Mouse (Mus musculus) lung, postnatal 4 days (tissue): ENCODE measurements around the gene Fkbp8.

Experiments
- DNase-seq, 2 experiments: peaks; one replicate each; pipeline ENCODE4 v3.0.0; 2021

Fkbp8 gene

DNA sequence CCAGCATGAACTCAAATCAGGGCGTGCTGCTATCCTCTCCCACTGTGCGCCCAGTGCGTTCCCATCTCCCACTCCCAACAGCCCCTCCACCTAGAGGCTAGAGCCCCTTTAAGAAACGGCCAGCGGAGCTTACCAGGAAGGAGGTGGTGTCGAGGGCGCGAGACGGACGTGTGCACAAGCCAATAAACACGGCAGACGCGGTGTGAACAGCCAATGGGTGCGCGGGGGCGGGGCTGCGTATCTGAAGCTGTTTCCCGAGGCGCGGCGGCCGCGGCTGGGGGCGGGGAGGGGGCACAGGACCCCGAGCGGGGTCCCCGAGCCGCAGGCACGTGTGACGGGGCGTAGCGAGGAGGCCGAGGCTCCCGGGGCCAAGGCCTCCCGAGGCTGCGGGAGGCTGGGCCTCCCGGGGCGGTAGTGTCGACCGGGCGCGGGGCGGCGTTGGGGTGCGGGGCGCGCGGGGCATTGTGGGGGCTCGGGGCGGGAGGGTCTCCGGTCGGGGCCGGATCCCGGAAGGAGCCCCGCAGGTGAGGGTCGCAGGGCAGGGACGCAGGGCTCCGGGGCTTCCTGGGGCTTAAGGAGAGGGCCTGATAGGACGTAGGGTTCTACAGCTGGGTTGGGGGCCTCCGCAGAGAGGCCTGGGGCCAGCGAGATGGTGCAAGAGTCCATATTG lies at the start of gene Fkbp8, which contains the start of gene Kxd1:
Gene Fkbp8 (plus strand): TSS at position 213 of the 670 bp plus-strand sequence.
Gene Kxd1 (minus strand): TSS at position 445 of the 670 bp plus-strand sequence.
- DNase-seq = peak; percentile 98 to 99

DNA sequence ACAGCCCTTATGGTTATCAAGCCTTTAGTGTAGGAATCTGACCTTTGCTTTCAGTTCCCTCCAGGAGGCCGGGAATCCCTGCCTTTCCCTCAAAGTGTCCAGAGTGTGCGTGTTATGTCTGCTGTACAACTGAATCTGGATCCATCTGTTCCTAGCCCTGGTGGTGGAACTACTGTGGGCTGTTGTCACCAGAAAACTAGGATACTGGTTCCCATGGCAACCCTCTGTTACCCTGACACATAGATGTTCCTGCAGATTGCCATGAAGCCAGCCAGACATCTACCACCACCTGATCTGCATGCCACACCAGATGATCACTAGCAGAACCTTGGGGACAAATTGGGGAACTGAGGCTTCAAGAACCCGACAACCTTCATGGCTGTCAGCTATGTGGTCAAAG lies 45.6 kb upstream of the Fkbp8 start:
- DNase-seq = no peak

- peak; percentile 54 to 81 for DNase-seq
Observed at GRCm38 (mm10) chr8:70482943-70483342, 44.6 kb upstream of the Fkbp8 start.

- DNase-seq = no peak
Observed at GRCm38 (mm10) chr8:70486191-70486681, 41.3 kb upstream of the Fkbp8 start.

DNA sequence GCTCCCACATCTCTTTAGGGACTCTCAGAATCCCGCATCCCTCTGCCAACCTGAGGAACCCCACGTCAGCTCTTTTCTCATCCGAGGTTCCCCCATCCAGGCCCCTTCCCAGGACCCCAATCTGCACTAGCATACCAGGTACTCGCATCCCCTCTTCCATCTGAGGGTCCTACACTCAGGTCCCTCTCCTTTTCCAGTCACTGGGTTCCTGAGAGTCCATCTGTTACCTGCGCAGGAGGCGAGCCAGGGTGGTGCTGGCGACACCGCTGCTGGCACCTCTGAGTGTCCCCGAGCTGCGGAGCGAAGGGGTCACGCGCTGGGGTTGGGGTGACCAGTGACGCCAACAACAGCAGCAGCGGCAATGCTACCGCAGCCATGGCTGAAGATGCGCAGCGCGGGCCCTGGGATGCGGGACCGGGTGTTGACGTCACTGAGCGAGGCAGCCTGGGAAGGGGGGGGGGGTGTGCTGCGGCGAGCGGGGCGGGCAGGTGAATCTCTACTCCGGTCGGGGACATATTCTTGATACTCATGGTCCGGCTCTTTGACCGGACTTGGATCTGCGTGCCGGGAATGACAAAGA lies 40.5 kb upstream of the Fkbp8 start, which contains the start of gene Tmem59l:
Gene Tmem59l (minus strand): TSS at position 418 of the 580 bp plus-strand sequence.
- DNase-seq = no peak

DNA sequence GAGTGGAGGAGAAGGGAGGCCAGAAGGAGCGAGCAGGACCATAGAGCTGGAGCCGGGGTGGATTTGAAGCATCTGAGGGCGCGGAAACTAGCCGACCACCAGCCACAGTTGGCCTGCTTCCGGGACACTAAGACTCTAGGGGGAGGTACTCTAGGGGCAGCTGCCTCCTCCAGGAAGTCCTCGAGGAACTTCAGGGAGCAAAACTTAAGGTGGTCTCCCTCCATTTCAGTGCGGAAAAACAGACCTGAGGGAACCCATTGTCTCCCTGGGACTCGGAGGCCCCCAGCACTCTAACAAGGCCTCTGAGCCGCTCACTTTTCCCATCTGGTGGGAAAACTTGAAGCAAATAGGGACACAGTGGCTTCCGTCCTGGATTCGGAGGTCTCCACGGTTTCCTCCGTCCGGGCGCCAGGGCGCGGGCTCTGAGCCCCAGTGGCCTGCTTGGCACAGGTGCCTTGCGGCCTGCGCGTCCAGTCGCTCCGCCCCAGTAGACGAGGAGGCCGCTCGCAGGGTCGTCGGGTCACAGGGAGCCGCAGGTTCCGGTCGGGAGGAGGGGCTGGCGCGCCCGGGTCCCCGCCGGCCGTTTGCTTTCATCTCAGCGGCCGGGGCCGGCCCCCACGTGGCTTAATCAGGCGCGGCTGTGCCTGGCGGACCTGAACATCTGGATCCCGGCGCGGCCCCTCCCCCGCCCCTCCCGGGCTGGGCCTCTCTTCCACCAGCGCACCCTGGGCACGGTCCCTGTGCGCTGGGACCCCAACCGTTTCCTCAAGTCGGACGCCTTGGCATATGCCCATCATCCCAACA lies 39.3 kb upstream of the Fkbp8 start:
- peak; percentile 60 to 84 for DNase-seq

DNA sequence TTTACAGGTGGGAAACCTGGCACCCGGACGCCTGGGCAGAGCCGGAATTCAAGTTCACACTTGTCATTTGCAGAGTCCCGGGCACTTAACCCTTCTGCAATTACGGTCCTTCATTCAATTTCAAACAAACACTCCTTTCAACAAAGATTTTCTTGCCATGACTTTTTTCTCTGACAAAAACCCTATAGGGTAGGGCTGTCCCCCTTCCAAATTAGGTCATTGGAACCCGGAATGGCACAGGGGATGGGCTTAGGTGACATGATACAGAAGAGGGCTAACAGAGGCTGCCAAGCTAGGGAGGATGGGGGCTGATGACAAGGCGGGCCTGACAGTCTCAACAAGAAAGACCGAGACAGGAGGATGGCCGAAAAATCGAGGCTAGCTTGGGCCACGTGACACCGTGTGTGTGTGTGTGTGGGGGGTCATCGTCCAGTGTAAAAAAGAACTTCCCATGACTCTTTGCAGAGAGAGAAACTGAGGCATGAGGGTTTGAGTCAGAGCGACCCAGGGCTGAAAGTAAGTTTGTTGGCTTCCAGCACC lies 38.5 kb upstream of the Fkbp8 start:
- no peak for DNase-seq

DNA sequence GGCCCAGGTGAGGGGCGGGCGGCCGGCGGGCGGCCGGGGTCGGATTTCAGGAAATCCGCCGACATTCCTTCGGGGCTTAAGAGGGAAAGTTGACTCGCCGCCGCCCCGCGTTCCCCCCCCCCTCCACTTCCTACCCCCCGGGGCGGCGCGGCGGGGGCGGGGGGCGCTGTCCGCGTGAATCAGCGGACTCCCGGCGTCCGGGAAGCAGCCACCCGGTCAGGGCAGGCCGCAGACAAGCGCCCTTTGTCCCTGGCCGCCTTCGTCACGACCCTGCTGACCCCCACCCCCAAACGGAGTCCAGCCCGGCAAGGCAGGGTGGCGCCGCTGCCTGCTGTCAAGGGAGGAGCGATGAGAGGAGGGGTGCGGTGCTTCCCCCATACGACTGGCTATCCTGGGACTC lies 37.9 kb upstream of the Fkbp8 start:
- DNase-seq = peak in 1 of 2 experiments; percentile 65

DNA sequence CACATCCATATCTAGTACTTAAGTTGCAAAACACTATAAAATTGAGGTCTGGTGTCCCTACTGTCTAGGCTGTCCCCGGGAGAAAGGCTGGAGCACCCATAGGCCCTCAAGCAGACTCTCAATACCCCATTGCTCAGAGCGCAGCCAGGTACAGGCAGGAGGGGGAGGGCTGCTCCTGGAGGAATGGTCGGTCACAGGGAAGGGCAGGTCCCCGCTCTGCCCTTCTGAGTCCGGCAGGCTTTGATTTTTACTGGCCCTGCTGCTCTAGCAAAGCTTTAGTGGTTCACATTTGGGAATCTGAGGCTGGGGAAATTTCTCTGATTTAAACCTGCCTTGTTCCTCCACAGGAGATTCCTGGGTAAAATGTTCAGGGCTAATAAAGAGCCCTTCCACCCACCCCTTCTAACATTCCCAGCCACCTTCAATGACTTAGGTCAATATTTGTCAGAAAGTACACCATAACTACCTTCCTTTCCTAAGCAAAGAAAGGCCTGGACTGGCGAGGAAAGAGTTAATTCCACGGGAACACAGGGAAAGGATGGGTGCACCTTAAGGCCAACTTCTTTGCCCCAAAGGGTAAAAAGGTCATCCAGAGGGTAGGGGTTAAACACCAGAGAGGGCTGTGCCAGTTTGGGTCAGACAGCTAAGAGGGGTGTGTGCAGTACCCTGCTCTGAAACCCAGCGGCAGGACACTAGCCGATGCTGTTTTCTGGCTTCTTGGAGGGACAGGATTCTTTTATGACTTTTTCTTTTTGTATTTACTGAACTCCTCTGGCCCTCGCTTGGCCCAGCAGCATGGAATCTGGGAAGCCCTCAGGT lies 37.3 kb upstream of the Fkbp8 start:
- no peak for DNase-seq

DNA sequence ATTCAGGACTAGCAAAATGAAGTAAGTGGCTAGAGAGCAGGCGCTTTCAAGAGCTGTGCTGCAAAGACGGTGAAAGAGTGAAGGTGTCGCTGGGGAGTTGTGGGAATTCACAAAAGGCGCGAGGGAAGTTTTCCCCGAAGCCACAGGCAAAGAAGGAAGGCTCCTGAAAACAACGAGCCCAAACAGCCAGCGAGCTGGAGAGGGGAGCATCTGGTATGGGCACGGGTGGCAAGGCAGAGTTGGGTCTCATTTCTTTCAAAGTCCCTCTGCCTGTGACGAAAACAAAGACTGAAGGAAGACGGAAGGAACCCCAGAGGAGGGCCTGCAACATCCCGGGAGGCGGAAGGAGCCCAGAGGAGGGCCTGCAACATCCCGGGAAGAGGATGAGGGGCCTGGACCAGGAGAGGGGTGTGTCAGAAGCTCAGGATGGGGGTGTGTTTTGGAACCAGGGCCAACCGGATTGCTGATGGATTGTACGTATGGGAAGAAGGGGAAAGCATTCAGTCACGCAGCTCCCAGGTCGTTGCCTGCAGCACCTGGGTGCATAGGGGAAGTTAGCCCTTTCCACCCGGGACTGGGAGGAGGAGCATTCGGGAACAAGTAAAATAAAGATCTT lies 36.5 kb upstream of the Fkbp8 start:
- no peak for DNase-seq

GRCm38 (mm10) chr8:70492664-70493640 lies 34.6 kb upstream of the Fkbp8 start, which contains the start of gene Crlf1:
Gene Crlf1, plus strand, starts transcription at chr8:70493158.
- peak in 1 of 2 experiments; percentile 63 for DNase-seq

- no peak for DNase-seq
Observed at GRCm38 (mm10) chr8:70493692-70494415, 33.7 kb upstream of the Fkbp8 start.

DNA sequence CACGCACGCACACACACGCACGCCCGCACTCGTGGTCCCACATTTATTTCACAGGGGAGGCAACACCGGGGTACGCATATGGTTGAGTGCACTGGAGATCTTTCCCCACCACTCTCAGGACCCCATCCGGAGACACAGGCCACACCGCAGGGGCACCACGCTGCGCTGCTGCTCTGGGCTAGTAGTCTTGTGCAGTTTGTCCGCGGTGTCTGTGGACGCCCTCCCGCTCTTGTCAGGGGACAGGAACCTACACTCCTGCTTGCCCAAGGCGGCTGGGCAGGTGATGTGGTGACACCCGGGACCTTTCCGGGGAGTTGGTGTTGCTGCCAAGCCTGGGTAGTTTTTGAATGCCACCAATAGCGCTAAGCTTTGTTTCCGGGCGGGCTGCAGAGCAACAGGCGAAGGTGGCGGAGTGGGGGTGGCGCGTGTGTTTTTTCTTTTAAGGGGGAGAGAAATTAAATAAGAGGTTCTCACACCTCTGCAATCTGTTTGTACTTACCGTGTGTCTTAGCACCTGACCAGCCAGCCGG lies 33.0 kb upstream of the Fkbp8 start:
- DNase-seq = no peak

- no peak for DNase-seq
Observed at GRCm38 (mm10) chr8:70495001-70495770, 32.3 kb upstream of the Fkbp8 start.

GRCm38 (mm10) chr8:70495771-70496062 lies 31.8 kb upstream of the Fkbp8 start:
- no peak for DNase-seq

- peak in 1 of 2 experiments; percentile 42 for DNase-seq
Observed at GRCm38 (mm10) chr8:70500386-70501301, 26.9 kb upstream of the Fkbp8 start.

DNA sequence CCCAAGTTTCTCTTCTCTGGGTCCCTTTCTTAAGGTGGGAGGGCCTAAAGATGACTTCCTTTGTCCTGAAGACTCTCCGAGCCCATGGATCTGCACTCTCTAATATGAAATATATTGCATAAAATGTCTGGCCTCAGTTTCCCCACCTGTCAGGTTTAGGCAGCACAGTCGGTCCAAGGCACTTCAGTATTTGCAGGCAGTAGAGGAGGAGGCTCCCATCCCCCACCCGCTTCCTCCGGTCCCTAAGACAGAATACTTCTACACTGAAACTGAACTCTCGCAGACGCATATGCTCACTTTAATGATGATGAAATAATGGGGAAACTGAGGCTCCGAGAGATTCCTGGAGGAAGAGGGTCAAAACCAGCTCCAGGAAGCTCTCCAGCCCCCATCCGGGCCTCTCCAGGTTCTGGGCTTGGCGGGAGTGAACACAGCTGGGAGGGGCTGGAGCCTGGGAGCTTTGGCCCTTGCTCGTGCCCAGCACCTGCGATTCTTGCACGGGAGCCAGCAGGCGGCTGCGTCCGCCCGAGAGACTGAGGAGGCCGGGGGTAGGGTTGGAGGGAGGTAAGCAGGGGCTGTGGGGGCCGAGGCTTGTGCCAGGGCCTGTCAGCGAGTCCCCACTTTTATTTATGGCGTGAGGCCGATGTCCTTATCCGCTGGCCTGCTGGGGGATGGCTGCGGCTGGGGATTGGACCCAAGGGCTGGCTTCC lies 25.5 kb upstream of the Fkbp8 start:
- DNase-seq = no peak
